Mouse (Mus musculus) heart, embryonic 11.5 days (tissue): ENCODE results near the gene Gm8439. TPM values are rescaled to one million over a fixed set of nuclear protein-coding genes. Genes with fewer than 3 reads are reported as not detected.
"Not testable (repeated sequence)": the region's sequence is repeated elsewhere in the genome, so short reads cannot be mapped to it uniquely, and the experiment has no call there.

Experiments
- ATAC-seq: fragments of 200-750 bp; cut with Nextera tagmentation; replicated peaks from 2 replicates; pipeline ENCODE4 v1.8.0; 2017; ENCODE audit warnings: moderate library complexity; ENCODE audit not compliant: insufficient number of reproducible peaks, low FRiP score, low TSS enrichment
- H3K27ac ChIP-seq: fragments of 300-500 bp; sonication (generic); 2 replicates; pipeline ENCODE4 v1.5.1; 2014; ENCODE audit warnings: mild to moderate bottlenecking, low read depth, low read length
- H3K27me3 ChIP-seq: fragments of 300-500 bp; sonication (generic); 2 replicates; pipeline ENCODE4 v1.6.1; 2014; ENCODE audit warnings: mild to moderate bottlenecking, low read length, mixed read lengths; ENCODE audit not compliant: control insufficient read depth, insufficient read depth
- H3K36me3 ChIP-seq: fragments of 300-500 bp; sonication (generic); 2 replicates; pipeline ENCODE4 v1.6.1; 2014; ENCODE audit warnings: mild to moderate bottlenecking, low read length, moderate library complexity, mixed read lengths; ENCODE audit not compliant: control insufficient read depth, insufficient read depth
- H3K4me1 ChIP-seq: fragments of 300-500 bp; sonication (generic); 2 replicates; pipeline ENCODE4 v1.6.1; 2014; ENCODE audit warnings: low read length; ENCODE audit not compliant: control insufficient read depth, insufficient read depth
- H3K4me2 ChIP-seq: fragments of 300-500 bp; sonication (generic); 2 replicates; pipeline ENCODE4 v1.6.1; 2014; ENCODE audit warnings: mild to moderate bottlenecking, moderate library complexity
- H3K4me3 ChIP-seq: fragments of 300-500 bp; sonication (generic); 2 replicates; pipeline ENCODE4 v1.5.1; 2014; ENCODE audit warnings: low read depth, low read length
- H3K9ac ChIP-seq: fragments of 300-500 bp; sonication (generic); 2 replicates; pipeline ENCODE4 v1.6.1; 2014; ENCODE audit warnings: mild to moderate bottlenecking, low read depth, low read length, moderate library complexity
- H3K9me3 ChIP-seq: fragments of 300-500 bp; sonication (generic); replicated peaks from 2 replicates; pipeline ENCODE4 v1.6.1; 2016; ENCODE audit warnings: low read length; ENCODE audit not compliant: control insufficient read depth
- WGBS: fragments of 180-500 bp; shearing (Covaris S2); extraction: QIAGEN DNeasy Blood & Tissue Kit; methylation state at CpG from one replicate; pipeline ENCODE4 v1.1.7; 2014; ENCODE audit not compliant: insufficient replicate concordance; 5-methylcytosine and 5-hydroxymethylcytosine counted together
- polyA plus RNA-seq: library from polyadenylated mRNA; unstranded; fragments of >200 nt; fragmentation: Nextera tagmentation; extraction: Ambion mirVana; gene quantifications from 2 replicates; pipeline ENCODE4 v1.2.1, GENCODE M21; 2014

Gene Gm8439
- polyA plus RNA-seq, 1 experiment from 2014 or later = 0.59 TPM

- ATAC-seq = no peak
Measured at GRCm38 (mm10) chr4:120571070-120571464, 17.5 kb upstream of the Gm8439 start.

GRCm38 (mm10) chr4:120571691-120572090 is 16.9 kb upstream of the Gm8439 start:
- ATAC-seq = no peak
- no peaks in the 10 kb centered on the region for H3K27me3 ChIP-seq
- H3K9ac ChIP-seq = no peak overlapping the region
- H3K4me2 ChIP-seq = no peak overlapping the region
- H3K4me3 ChIP-seq = no peak overlapping the region
- peaks cover 24% of the 10 kb centered on the region for H3K4me1 ChIP-seq
- no peaks in the 10 kb centered on the region for H3K9me3 ChIP-seq
- H3K27ac ChIP-seq = no peak overlapping the region
- no peaks in the 10 kb centered on the region for H3K36me3 ChIP-seq
- WGBS = 61% methylated on average over 3 of the region's 3 CpGs

More at GRCm38 (mm10) chr4:120571070-120571464, 17.5 kb upstream of the Gm8439 start:
- no peaks in the 10 kb centered on the region for H3K36me3 ChIP-seq
- 55% methylated on average over 3 of the region's 3 CpGs for WGBS
- H3K27me3 ChIP-seq = no peaks in the 10 kb centered on the region
- no peaks in the 10 kb centered on the region for H3K9me3 ChIP-seq
- peak overlapping the region; percentile 91; the same call in 1 of the 2 replicates for H3K27ac ChIP-seq
- peak overlapping the region; percentile 82; the same call in 1 of the 2 replicates for H3K4me3 ChIP-seq
- H3K4me1 ChIP-seq = peaks cover 24% of the 10 kb centered on the region
- H3K9ac ChIP-seq = peak overlapping the region; percentile 90
- peak overlapping the region; percentile 71 for H3K4me2 ChIP-seq

GRCm38 (mm10) chr4:120580894-120581293 is 7.7 kb upstream of the Gm8439 start:
- H3K36me3 ChIP-seq = no peaks in the 10 kb centered on the region
- no peak overlapping the region for H3K4me3 ChIP-seq
- no peak for ATAC-seq
- no peaks in the 10 kb centered on the region for H3K4me1 ChIP-seq
- H3K4me2 ChIP-seq = no peak overlapping the region
- 43% methylated on average over 5 of the region's 5 CpGs for WGBS
- peaks cover 2% of the 10 kb centered on the region; the same call in 1 of the 2 replicates for H3K27me3 ChIP-seq
- H3K9ac ChIP-seq = no peak overlapping the region
- no peak overlapping the region for H3K27ac ChIP-seq
- no peaks in the 10 kb centered on the region for H3K9me3 ChIP-seq

- H3K27ac ChIP-seq = no peak overlapping the region
- no peak for ATAC-seq
- peaks cover 2% of the 10 kb centered on the region; the same call in 1 of the 2 replicates for H3K27me3 ChIP-seq
- 78% methylated on average over 9 of the region's 9 CpGs for WGBS
- no peak overlapping the region for H3K4me2 ChIP-seq
- no peaks in the 10 kb centered on the region for H3K9me3 ChIP-seq
- H3K36me3 ChIP-seq = no peaks in the 10 kb centered on the region
- no peak overlapping the region for H3K4me3 ChIP-seq
- no peak overlapping the region for H3K9ac ChIP-seq
- no peaks in the 10 kb centered on the region for H3K4me1 ChIP-seq
Measured at GRCm38 (mm10) chr4:120581711-120582110, 6.8 kb upstream of the Gm8439 start.

GRCm38 (mm10) chr4:120586986-120587385 is 1.6 kb upstream of the Gm8439 start:
- no peak overlapping the region for H3K9ac ChIP-seq
- ATAC-seq = no peak
- H3K4me3 ChIP-seq = no peak overlapping the region
- no peak overlapping the region for H3K27ac ChIP-seq
- no peaks in the 10 kb centered on the region for H3K9me3 ChIP-seq
- 52% methylated on average over 1 of the region's 1 CpGs for whole genome bisulfite sequencing
- no peaks in the 10 kb centered on the region for H3K36me3 ChIP-seq
- H3K27me3 ChIP-seq = peaks cover 12% of the 10 kb centered on the region
- H3K4me2 ChIP-seq = no peak overlapping the region
- no peaks in the 10 kb centered on the region for H3K4me1 ChIP-seq

- H3K4me3 ChIP-seq = no peak overlapping the region
- ATAC-seq = no peak
- WGBS = 14% methylated on average over 3 of the region's 3 CpGs
- H3K27me3 ChIP-seq = peaks cover 10% of the 10 kb centered on the region
- no peaks in the 10 kb centered on the region for H3K9me3 ChIP-seq
- no peaks in the 10 kb centered on the region for H3K36me3 ChIP-seq
- no peak overlapping the region for H3K4me2 ChIP-seq
- no peak overlapping the region for H3K27ac ChIP-seq
- no peak overlapping the region for H3K9ac ChIP-seq
- no peaks in the 10 kb centered on the region for H3K4me1 ChIP-seq
Measured at GRCm38 (mm10) chr4:120589070-120589469, 525 bp downstream of the Gm8439 start.

GRCm38 (mm10) chr4:120589815-120590422 is 1.4 kb downstream of the Gm8439 start:
- peak; percentile 67 for ATAC-seq
- peaks cover 10% of the 10 kb centered on the region for H3K27me3 ChIP-seq
- H3K4me2 ChIP-seq = no peak overlapping the region
- H3K27ac ChIP-seq = no peak overlapping the region
- WGBS = 33% methylated on average over 5 of the region's 5 CpGs
- no peaks in the 10 kb centered on the region for H3K4me1 ChIP-seq
- peak overlapping the region; percentile 36; the same call in 1 of the 2 replicates for H3K9ac ChIP-seq
- no peaks in the 10 kb centered on the region for H3K9me3 ChIP-seq
- H3K4me3 ChIP-seq = no peak overlapping the region
- H3K36me3 ChIP-seq = no peaks in the 10 kb centered on the region

GRCm38 (mm10) chr4:120590973-120591372 is 2.4 kb downstream of the Gm8439 start:
- no peak overlapping the region for H3K4me3 ChIP-seq
- peaks cover 10% of the 10 kb centered on the region for H3K27me3 ChIP-seq
- ATAC-seq = no peak
- no peak overlapping the region for H3K4me2 ChIP-seq
- no peaks in the 10 kb centered on the region for H3K9me3 ChIP-seq
- no peak overlapping the region for H3K9ac ChIP-seq
- no peaks in the 10 kb centered on the region for H3K36me3 ChIP-seq
- WGBS = 85% methylated on average over 4 of the region's 4 CpGs
- no peak overlapping the region for H3K27ac ChIP-seq
- H3K4me1 ChIP-seq = no peaks in the 10 kb centered on the region

- not testable (repeated sequence) for H3K4me3 ChIP-seq, H3K4me2 ChIP-seq, H3K27me3 ChIP-seq, H3K4me1 ChIP-seq, ATAC-seq, H3K36me3 ChIP-seq, H3K27ac ChIP-seq, H3K9ac ChIP-seq, H3K9me3 ChIP-seq
- 67% methylated on average over 1 of the region's 1 CpGs for WGBS
Measured at GRCm38 (mm10) chr4:120596210-120596609, 7.7 kb downstream of the Gm8439 start.
